Mouse (Mus musculus): ENCODE data around the gene Izumo1. TPM values are rescaled to one million over a fixed set of nuclear protein-coding genes. Genes with fewer than 3 reads are reported as not detected.
"Not testable (repeated sequence)": the region's sequence is repeated elsewhere in the genome, so short reads cannot be mapped to it uniquely, and the experiment has no call there.

The Izumo1 gene
- total RNA-seq, 2 experiments from 2014 or later, result 0.17 to 0.26 TPM

GRCm38 (mm10) chr7:45642503-45643255, 21.1 kb downstream of the Izumo1 start:
- no peak for DNase-seq

- peak; percentile 88 to 90 for DNase-seq
Observed at GRCm38 (mm10) chr7:45643441-45644178, 22.0 kb downstream of the Izumo1 start.

- DNase-seq, result peak in 1 of 2 experiments; percentile 36
Observed at GRCm38 (mm10) chr7:45644183-45644582, 22.6 kb downstream of the Izumo1 start.

- DNase-seq, result no peak
Observed at GRCm38 (mm10) chr7:45644872-45645590, 23.4 kb downstream of the Izumo1 start.

GRCm38 (mm10) chr7:45645591-45645971, 24.0 kb downstream of the Izumo1 start:
- no peak for DNase-seq

GRCm38 (mm10) chr7:45646671-45647070, 25.1 kb downstream of the Izumo1 start:
- no peak for DNase-seq

- DNase-seq, result peak; percentile 64 to 74
Observed at GRCm38 (mm10) chr7:45649351-45649750, 27.7 kb downstream of the Izumo1 start.

GRCm38 (mm10) chr7:45650484-45650883, 28.9 kb downstream of the Izumo1 start:
- not testable (repeated sequence) for DNase-seq

GRCm38 (mm10) chr7:45654424-45655047, 32.9 kb downstream of the Izumo1 start:
- DNase-seq, result no peak

- DNase-seq, result no peak
Observed at GRCm38 (mm10) chr7:45660746-45661478, 39.3 kb downstream of the Izumo1 start.

GRCm38 (mm10) chr7:45661702-45662101, 40.1 kb downstream of the Izumo1 start:
- not testable (repeated sequence) for DNase-seq

- DNase-seq, result no peak
Observed at GRCm38 (mm10) chr7:45665303-45666138, 43.9 kb downstream of the Izumo1 start.

GRCm38 (mm10) chr7:45666161-45666560, 44.5 kb downstream of the Izumo1 start, which contains the start of gene Fut2:
TSS of gene Fut2 (minus strand) at chr7:45666394.
- no peak for DNase-seq

- no peak for DNase-seq
Observed at GRCm38 (mm10) chr7:45667761-45668160, 46.1 kb downstream of the Izumo1 start.

- DNase-seq, result no peak
Observed at GRCm38 (mm10) chr7:45668921-45669320, 47.3 kb downstream of the Izumo1 start.

- DNase-seq, result no peak
Observed at GRCm38 (mm10) chr7:45677627-45678295, 56.1 kb downstream of the Izumo1 start.

Data from heart, adult 18-20 months (tissue).